Mouse (Mus musculus): ENCODE measurements around the gene Mrpl18. TPM values are rescaled to one million over a fixed set of nuclear protein-coding genes. Genes with fewer than 3 reads are reported as not detected.
"Not testable (repeated sequence)": the region's sequence is repeated elsewhere in the genome, so short reads cannot be mapped to it uniquely, and the experiment has no call there.

Gene Mrpl18
- total RNA-seq, 2 experiments from 2014 or later: 86.5 to 135 TPM

- TF ChIP-seq CTCF (IDR thresholded peaks at IDR 0.05): no peak
- H3K4me3 ChIP-seq: no peak overlapping the region
- H3K27ac ChIP-seq: no peak overlapping the region
- intact Hi-C loops (cut with DNase I): no loop called here
- DNase-seq: no peak
Observed at GRCm38 (mm10) chr17:12904349-12904748, 11.8 kb downstream of the Mrpl18 start.

GRCm38 (mm10) chr17:12903372-12904333 is 12.5 kb downstream of the Mrpl18 start:
- no peak overlapping the region for H3K27ac ChIP-seq
- intact Hi-C loops (cut with DNase I): no loop called here
- no peak for TF ChIP-seq CTCF (IDR thresholded peaks at IDR 0.05)

GRCm38 (mm10) chr17:12902291-12902690 is 13.9 kb downstream of the Mrpl18 start:
- H3K4me3 ChIP-seq: no peak overlapping the region
- no peak for TF ChIP-seq CTCF (IDR thresholded peaks at IDR 0.05)
- no peak for DNase-seq
- intact Hi-C loops (cut with DNase I): no loop called here
- H3K27ac ChIP-seq: no peak overlapping the region

More at GRCm38 (mm10) chr17:12903372-12904333, 12.5 kb downstream of the Mrpl18 start:
- DNase-seq: no peak
- H3K4me3 ChIP-seq: no peak overlapping the region

GRCm38 (mm10) chr17:12898607-12899006 is 17.5 kb downstream of the Mrpl18 start:
- intact Hi-C loops (cut with DNase I); DNase-seq; H3K27ac ChIP-seq; H3K4me3 ChIP-seq: not testable (repeated sequence)

GRCm38 (mm10) chr17:12897674-12898073 is 18.5 kb downstream of the Mrpl18 start:
- intact Hi-C loops (cut with DNase I): no loop called here

GRCm38 (mm10) chr17:12892033-12892432 is 24.1 kb downstream of the Mrpl18 start:
- intact Hi-C loops (cut with DNase I): no loop called here
- Histone ChIP-seq H3K4me3 (no peak overlapping the region), H3K27ac (no peak overlapping the region)
- no peak for TF ChIP-seq CTCF (IDR thresholded peaks at IDR 0.05)
- no peak for DNase-seq

More at GRCm38 (mm10) chr17:12897674-12898073, 18.5 kb downstream of the Mrpl18 start:
- Histone ChIP-seq H3K4me3 (no peak overlapping the region), H3K27ac (no peak overlapping the region)
- DNase-seq: no peak
- TF ChIP-seq CTCF (IDR thresholded peaks at IDR 0.05): no peak

- TF ChIP-seq CTCF (IDR thresholded peaks at IDR 0.05): no peak
- Histone ChIP-seq H3K4me3 (no peak overlapping the region), H3K27ac (no peak overlapping the region)
- no peak for DNase-seq
- intact Hi-C loops (cut with DNase I): no loop called here
Observed at GRCm38 (mm10) chr17:12891054-12891453, 25.1 kb downstream of the Mrpl18 start.

GRCm38 (mm10) chr17:12887021-12887775 is 28.9 kb downstream of the Mrpl18 start:
- intact Hi-C loops (cut with DNase I): no loop called here
- peak overlapping the region; percentile 20; the same call in 1 of the 2 replicates for H3K27ac ChIP-seq
- no peak for DNase-seq
- TF ChIP-seq CTCF (IDR thresholded peaks at IDR 0.05): no peak
- H3K4me3 ChIP-seq: no peak overlapping the region

GRCm38 (mm10) chr17:12886620-12887019 is 29.5 kb downstream of the Mrpl18 start:
- intact Hi-C loops (cut with DNase I): no loop called here
- DNase-seq: no peak
- H3K4me3 ChIP-seq: no peak overlapping the region
- 0 out of 2 replicates have a peak overlapping the region, but pooled peaks have one; percentile 8 for H3K27ac ChIP-seq
- no peak for TF ChIP-seq CTCF (IDR thresholded peaks at IDR 0.05)

- H3K27ac ChIP-seq: no peak overlapping the region
- TF ChIP-seq CTCF (IDR thresholded peaks at IDR 0.05): no peak
- no peak for DNase-seq
- intact Hi-C loops (cut with DNase I): no loop called here
- H3K4me3 ChIP-seq: no peak overlapping the region
Observed at GRCm38 (mm10) chr17:12881216-12881615, 34.9 kb downstream of the Mrpl18 start.

GRCm38 (mm10) chr17:12880178-12880577 is 36.0 kb downstream of the Mrpl18 start:
- Histone ChIP-seq H3K4me3 (peak overlapping the region; percentile 62), H3K27ac (peak overlapping the region; percentile 63)
- DNase-seq: peak; percentile 78
- intact Hi-C loops (cut with DNase I): loop anchor here (1.0 kb wide), 1 partner anchor 116 kb away; no protein-coding TSS in a partner anchor
- TF ChIP-seq CTCF (IDR thresholded peaks at IDR 0.05): peak; percentile 93

- intact Hi-C loops (cut with DNase I): no loop called here
- TF ChIP-seq CTCF (IDR thresholded peaks at IDR 0.05): no peak
- no peak within 1 kb of the TSS for H3K27ac ChIP-seq
- no peak for DNase-seq
- H3K4me3 ChIP-seq: no peak within 1 kb of the TSS
Observed at GRCm38 (mm10) chr17:12875734-12876133, 40.4 kb downstream of the Mrpl18 start, which contains the start of gene Mrgprh. TSS of gene Mrgprh (plus strand) at chr17:12876034.
